Mouse (Mus musculus) liver, adult 2 months (tissue): ENCODE results near the gene Emx1.

ENCODE experiments used
- CTCF ChIP-seq: fragments of 200-500 bp; IDR thresholded peaks from 2 replicates; pipeline ENCODE4 v1.5.1; 2011; ENCODE audit warnings: low read depth, low read length, control low read depth
- POLR2A ChIP-seq: fragments of 200-500 bp; IDR thresholded peaks from 2 replicates; pipeline ENCODE4 v1.6.1; 2011; ENCODE audit warnings: low read length, control low read depth; ENCODE audit not compliant: insufficient read depth; ENCODE audit errors: extremely low read depth

DNA sequence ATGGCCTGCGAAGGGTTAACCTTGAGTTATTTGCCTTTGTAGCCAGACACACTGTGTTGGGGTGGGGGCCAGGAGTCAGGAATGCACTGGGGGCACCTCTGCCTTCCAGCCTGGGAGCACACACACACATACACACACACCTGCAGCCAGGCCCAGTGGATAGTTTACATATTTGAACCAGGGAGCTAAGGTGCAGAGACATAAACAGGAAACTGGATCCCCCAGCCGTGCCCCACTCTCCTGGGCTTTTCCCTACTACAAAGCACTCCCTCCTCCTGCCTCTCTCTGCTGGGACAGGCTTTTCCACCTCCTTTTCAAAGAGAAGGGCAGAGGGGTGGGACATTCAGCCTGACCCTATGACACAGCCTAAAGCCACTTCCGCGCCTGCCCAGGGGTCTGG is 33.7 kb downstream of the Emx1 start:
- TF ChIP-seq POLR2A, result no peak
- TF ChIP-seq CTCF, result no peak
